Mouse (Mus musculus): Measurements from ENCODE around the gene Dgat2l6.

Gene Dgat2l6

GRCm38 (mm10) chrX:100524471-100524870 is at the start of gene Dgat2l6:
Gene Dgat2l6, plus strand, starts transcription at chrX:100524838.
- DNase-seq: no peak

- DNase-seq: no peak
Measured at GRCm38 (mm10) chrX:100475569-100476223, 48.9 kb upstream of the Dgat2l6 start.

- DNase-seq: peak; percentile 73
Measured at GRCm38 (mm10) chrX:100480317-100480716, 44.3 kb upstream of the Dgat2l6 start.

GRCm38 (mm10) chrX:100493500-100494067 is 31.1 kb upstream of the Dgat2l6 start:
- no peak for DNase-seq

- DNase-seq: peak; percentile 58
Measured at GRCm38 (mm10) chrX:100494068-100494978, 30.3 kb upstream of the Dgat2l6 start, which contains the start of gene Igbp1. Gene Igbp1, plus strand, starts transcription at chrX:100494291.

- DNase-seq: no peak
Measured at GRCm38 (mm10) chrX:100504175-100504851, 20.3 kb upstream of the Dgat2l6 start.

- DNase-seq: no peak
Measured at GRCm38 (mm10) chrX:100508164-100508563, 16.5 kb upstream of the Dgat2l6 start.

- no peak for DNase-seq
Measured at GRCm38 (mm10) chrX:100509921-100510320, 14.7 kb upstream of the Dgat2l6 start.

GRCm38 (mm10) chrX:100516683-100517082 is 8.0 kb upstream of the Dgat2l6 start:
- DNase-seq: no peak

- no peak for DNase-seq
Measured at GRCm38 (mm10) chrX:100517626-100518025, 7.0 kb upstream of the Dgat2l6 start.

- DNase-seq: no peak
Measured at GRCm38 (mm10) chrX:100518532-100518931, 6.1 kb upstream of the Dgat2l6 start.

GRCm38 (mm10) chrX:100556026-100556425 is 31.4 kb downstream of the Dgat2l6 start:
- no peak for DNase-seq

- no peak for DNase-seq
Measured at GRCm38 (mm10) chrX:100565696-100566095, 41.1 kb downstream of the Dgat2l6 start.

GRCm38 (mm10) chrX:100571951-100572350 is 47.3 kb downstream of the Dgat2l6 start, which contains the start of gene Awat1:
Gene Awat1, plus strand, starts transcription at chrX:100572251.
- no peak for DNase-seq

- DNase-seq: no peak
Measured at GRCm38 (mm10) chrX:100594791-100595190, 70.2 kb downstream of the Dgat2l6 start, which contains the start of gene P2ry4. Gene P2ry4, minus strand, starts transcription at chrX:100594869.

Data from thymus, postnatal 4 days (tissue).